Mouse (Mus musculus): Measurements from ENCODE around the gene S100a6.

Gene S100a6

GRCm38 (mm10) chr3:90626266-90627021, 13.8 kb downstream of the S100a6 start:
- no peak for DNase-seq (ENCODE audit: low spot score)

GRCm38 (mm10) chr3:90627366-90627765, 14.7 kb downstream of the S100a6 start:
- DNase-seq (ENCODE audit: low spot score) = no peak

- DNase-seq (ENCODE audit: low spot score) = no peak
These were observed 15.1 kb downstream of the S100a6 start for GRCm38 (mm10) chr3:90627807-90628206.

GRCm38 (mm10) chr3:90629298-90629697, 16.6 kb downstream of the S100a6 start:
- no peak for DNase-seq (ENCODE audit: low spot score)

- no peak for DNase-seq (ENCODE audit: low spot score)
These were observed 19.3 kb downstream of the S100a6 start for GRCm38 (mm10) chr3:90631984-90632383.

- DNase-seq (ENCODE audit: low spot score) = no peak
These were observed 26.0 kb downstream of the S100a6 start for GRCm38 (mm10) chr3:90638511-90639275.

- no peak for DNase-seq (ENCODE audit: low spot score)
These were observed 27.0 kb downstream of the S100a6 start for GRCm38 (mm10) chr3:90639511-90640154.

- no peak for DNase-seq (ENCODE audit: low spot score)
These were observed 28.3 kb downstream of the S100a6 start for GRCm38 (mm10) chr3:90640981-90641380.

GRCm38 (mm10) chr3:90644220-90644619, 31.5 kb downstream of the S100a6 start:
- DNase-seq (ENCODE audit: low spot score) = peak; percentile 42

GRCm38 (mm10) chr3:90647291-90647690, 34.6 kb downstream of the S100a6 start:
- DNase-seq (ENCODE audit: low spot score) = no peak

- DNase-seq (ENCODE audit: low spot score) = no peak
These were observed 36.3 kb downstream of the S100a6 start for GRCm38 (mm10) chr3:90648981-90649380.

- no peak for DNase-seq (ENCODE audit: low spot score)
These were observed 37.1 kb downstream of the S100a6 start for GRCm38 (mm10) chr3:90649832-90650231.

GRCm38 (mm10) chr3:90652878-90653508, 40.3 kb downstream of the S100a6 start:
- DNase-seq (ENCODE audit: low spot score) = peak; percentile 74

- DNase-seq (ENCODE audit: low spot score) = no peak
These were observed 41.0 kb downstream of the S100a6 start, which contains the start of gene S100a7a for GRCm38 (mm10) chr3:90653717-90654116. TSS of gene S100a7a (plus strand) at chr3:90654017.

- no peak for DNase-seq (ENCODE audit: low spot score)
These were observed 44.7 kb downstream of the S100a6 start for GRCm38 (mm10) chr3:90657405-90657804.

- no peak for DNase-seq (ENCODE audit: low spot score)
These were observed 46.8 kb downstream of the S100a6 start for GRCm38 (mm10) chr3:90659364-90660044.

GRCm38 (mm10) chr3:90664219-90664618, 51.5 kb downstream of the S100a6 start:
- no peak for DNase-seq (ENCODE audit: low spot score)

- DNase-seq (ENCODE audit: low spot score) = no peak
These were observed 56.2 kb downstream of the S100a6 start, which contains the start of gene S100a8 for GRCm38 (mm10) chr3:90668846-90669245. TSS of gene S100a8 (plus strand) at chr3:90668978.
